Mouse (Mus musculus): ENCODE data around the gene Aebp2.
"Not testable (repeated sequence)": the region's sequence is repeated elsewhere in the genome, so short reads cannot be mapped to it uniquely, and the experiment has no call there.

Gene Aebp2

DNA sequence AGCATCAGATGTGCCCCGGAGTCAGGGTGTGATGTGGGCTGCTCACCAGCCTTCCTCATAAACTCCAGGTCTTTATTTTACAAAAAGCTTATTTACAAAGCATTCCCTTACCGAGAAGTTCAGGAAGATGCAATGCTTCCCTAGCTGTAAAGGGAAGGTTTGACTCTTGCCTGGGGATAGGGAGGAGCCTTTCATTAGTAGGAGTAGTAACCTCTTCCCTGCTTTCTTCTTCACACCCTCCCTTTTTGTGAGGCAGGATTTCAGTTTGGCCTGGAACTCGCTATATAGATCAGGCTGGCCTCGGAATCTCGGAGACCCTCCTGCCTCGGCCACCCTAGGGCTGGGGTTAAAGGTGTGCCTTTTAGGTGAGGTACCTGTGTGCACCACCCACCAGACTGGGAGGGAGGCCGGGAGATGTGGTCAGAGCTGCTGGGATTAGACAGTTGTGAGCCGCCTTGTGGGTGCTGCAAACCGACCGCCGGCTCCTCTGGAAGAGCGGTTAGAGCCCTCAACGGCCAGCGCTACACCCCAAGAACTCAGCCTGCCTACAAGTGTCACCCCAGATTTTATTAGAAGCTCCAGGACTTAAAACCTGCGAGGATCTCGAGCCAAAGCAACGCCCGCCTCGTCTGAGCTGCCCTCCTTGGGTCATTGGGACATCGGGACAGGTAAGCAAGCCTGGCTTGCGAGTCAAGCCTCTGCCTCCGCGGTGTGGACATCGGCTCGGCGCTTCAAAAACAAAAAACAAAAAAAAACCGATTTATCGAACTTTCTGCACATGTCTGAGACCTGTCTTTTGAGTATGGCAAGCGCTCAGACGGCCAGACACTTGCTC, at the start of gene Aebp2:
Gene Aebp2, plus strand, starts transcription at position 273 of the 835 bp plus-strand sequence.
- in situ Hi-C loops (cut with MboI) = no loop called here

DNA sequence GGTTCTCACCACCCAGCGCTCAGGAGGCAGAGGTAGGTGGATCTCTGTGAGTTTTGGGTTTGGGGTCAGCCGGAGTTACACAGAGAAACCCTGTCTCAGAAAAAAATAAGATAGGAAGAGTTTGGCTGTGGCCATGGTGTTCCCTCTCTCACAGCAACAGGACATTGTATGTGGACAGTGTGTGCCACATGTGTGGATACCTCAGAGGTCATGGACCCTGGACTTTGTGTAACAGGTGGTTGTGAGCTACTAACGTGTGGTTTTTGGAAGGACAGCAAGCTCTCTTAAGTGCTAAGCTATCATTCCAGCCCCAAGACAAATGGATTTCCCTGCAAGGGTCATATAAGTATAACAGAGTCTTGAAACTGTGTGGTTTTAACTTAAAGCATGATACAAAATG, 47.5 kb upstream of the Aebp2 start:
- in situ Hi-C loops (cut with MboI) = no loop called here

DNA sequence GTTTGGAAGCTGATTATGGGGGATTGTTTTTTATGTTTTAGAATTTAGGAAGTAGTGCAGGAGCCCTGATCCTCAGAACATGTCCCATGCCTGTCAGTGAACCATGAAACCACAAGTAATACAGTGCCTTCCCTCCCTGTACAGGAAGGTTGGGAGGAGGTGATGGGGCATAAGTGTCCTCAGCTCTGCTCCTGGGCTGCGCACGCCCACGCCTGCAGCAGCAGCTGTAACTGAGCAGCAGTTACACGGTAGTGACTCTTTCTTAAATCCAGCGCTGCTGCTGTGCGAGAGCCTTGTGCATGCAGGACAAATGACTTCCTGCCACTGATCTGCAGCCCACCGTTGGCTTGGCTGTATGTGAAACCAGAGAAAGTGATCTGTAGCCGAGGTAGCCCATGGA, 46.3 kb upstream of the Aebp2 start:
- in situ Hi-C loops (cut with MboI) = no loop called here

GRCm38 (mm10) chr6:140576961-140577821, 45.3 kb upstream of the Aebp2 start:
- in situ Hi-C loops (cut with MboI) = no loop called here

DNA sequence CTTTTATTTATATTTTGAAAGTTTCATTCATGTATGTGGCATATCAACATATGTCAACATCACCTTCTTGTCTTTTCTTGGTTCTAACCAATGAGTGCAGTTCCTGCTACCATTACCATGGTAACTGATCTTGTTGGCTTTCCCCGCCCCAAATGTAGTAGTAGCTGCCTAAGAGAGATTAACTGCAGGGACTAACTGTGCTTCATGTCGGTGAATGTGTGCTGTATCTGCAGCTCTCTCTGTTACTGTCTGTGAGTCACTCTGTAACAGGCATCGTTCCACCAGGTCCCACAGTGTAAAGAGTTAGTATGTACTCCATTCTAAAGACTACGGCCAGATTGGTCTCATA, 44.7 kb upstream of the Aebp2 start:
- in situ Hi-C loops (cut with MboI) = no loop called here

DNA sequence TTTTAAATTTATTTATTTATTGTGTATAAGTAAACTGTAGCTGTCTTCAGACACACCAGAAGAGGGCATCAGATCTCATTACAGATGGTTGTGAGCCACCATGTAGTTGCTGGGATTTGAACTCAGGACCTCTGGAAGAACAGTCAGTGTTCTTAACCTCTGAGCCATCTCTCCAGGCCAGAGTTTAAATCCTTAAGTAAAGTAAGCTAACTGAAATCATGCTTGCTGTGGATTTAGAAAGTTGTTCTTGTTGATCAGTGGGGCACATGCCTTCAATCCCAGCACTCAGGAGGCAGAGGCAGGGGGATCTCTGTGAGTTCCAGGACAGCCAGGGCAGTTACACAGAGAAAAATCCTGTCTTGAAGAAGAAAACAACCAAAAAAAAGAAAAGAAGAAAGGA, 43.5 kb upstream of the Aebp2 start:
- in situ Hi-C loops (cut with MboI) = not testable (repeated sequence)

- in situ Hi-C loops (cut with MboI) = no loop called here
Measured at GRCm38 (mm10) chr6:140580170-140580569, 42.3 kb upstream of the Aebp2 start.

DNA sequence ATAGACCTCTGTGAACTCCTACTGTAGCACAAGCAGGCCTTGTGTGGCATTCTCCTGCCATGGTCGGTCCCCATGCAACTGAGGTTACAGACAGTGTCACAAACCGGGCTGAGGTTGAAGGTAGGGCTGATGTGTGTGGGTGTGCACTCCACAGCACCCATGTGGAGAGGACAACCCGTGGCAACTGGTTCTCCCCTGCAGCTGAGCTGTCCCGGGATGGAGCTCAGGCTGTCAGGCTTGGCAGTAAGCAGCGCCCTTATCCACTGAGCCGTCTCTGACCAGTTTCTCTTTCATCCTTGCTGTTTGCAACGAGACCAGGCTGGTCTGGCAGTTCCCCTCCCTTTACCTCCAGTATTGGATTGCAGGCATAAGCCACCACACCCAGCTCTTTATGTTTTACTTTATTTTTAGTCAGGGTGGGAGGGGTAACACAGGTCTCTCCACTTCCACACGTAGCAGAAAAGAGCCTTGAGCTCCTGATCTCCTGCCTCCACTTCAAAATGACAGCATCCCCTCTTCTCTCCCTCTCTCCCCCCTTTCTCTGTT, 35.7 kb upstream of the Aebp2 start:
- in situ Hi-C loops (cut with MboI) = no loop called here

GRCm38 (mm10) chr6:140591331-140591730, 31.1 kb upstream of the Aebp2 start:
- in situ Hi-C loops (cut with MboI) = no loop called here

- in situ Hi-C loops (cut with MboI) = no loop called here
Measured at GRCm38 (mm10) chr6:140592713-140593112, 29.8 kb upstream of the Aebp2 start.

- in situ Hi-C loops (cut with MboI) = no loop called here
Measured at GRCm38 (mm10) chr6:140593420-140594170, 28.9 kb upstream of the Aebp2 start.

DNA sequence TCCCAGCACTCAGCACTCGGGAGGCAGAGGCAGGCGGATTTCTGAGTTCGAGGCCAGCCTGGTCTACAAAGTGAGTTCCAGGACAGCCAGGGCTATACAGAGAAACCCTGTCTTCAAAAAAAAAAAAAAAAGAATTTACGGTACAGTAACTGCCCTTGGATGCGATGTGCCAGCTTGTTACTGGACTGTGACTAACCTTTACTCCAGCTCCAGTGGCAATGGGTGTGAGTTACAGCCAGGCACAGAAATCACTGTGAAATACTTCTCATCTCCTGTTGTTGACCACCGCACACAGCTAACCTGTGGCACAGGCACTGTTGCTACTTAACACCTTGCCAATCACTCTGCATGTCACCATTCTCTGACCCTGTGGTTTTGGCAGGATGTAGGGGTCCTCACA, 26.9 kb upstream of the Aebp2 start:
- in situ Hi-C loops (cut with MboI) = not testable (repeated sequence)

GRCm38 (mm10) chr6:140597381-140598329, 24.8 kb upstream of the Aebp2 start:
- in situ Hi-C loops (cut with MboI) = no loop called here

GRCm38 (mm10) chr6:140598516-140598915, 23.9 kb upstream of the Aebp2 start:
- in situ Hi-C loops (cut with MboI) = no loop called here

DNA sequence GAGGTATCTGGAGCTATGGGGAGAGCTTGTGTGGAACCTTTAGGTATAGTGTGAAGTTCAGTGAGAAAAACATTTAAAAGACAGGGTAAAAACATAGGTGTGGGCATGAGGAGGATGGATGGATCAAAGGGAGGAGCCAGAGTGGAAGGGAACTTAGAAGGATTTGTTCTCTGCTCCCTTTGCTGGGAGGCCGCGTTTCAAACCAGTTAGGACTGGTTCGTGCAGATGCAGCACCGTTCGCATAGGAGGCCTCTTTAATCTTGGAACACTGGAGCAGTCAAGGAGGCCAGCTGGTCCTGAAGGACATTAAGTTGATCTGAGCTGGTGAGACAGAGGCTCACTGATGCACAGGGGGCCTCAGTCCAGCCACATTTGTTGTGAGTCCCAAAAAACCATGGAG, 23.1 kb upstream of the Aebp2 start:
- in situ Hi-C loops (cut with MboI) = no loop called here

DNA sequence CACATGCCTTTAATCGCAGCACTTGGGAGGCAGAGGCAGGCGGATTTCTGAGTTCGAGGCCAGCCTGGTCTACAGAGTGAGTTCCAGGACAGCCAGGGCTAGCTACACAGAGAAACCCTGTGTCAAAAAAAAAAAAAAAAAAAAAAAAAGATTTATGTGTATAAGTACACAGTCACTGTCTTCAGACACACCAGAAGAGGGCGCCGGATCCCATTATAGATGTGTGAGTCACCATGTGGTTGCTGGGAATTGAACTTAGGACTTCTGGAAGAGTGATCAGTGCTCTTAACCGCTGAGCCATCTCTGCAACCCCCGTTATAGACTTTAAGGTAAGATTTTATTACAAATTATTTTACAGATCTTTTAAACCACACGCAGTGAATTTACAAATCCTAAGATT, 21.8 kb upstream of the Aebp2 start:
- in situ Hi-C loops (cut with MboI) = not testable (repeated sequence)

DNA sequence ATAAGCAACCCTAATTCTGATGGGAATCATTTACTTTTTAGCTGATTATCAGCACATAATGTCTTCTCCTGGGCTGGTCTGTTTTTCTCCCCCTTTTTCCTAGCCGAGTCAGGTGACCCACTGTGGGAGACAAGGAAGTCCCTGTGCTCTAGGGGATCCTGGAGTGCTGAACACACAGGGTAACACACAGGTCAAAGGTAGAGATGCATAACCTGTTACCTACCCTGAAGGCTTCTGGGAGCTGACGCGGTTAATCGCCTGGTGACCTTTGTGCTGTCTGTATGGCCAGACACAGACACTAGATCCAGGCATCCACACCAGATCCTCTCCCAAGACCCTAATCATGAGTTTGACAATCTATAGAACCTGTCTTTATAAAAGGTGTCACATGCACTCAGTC, 21.3 kb upstream of the Aebp2 start:
- in situ Hi-C loops (cut with MboI) = no loop called here

DNA sequence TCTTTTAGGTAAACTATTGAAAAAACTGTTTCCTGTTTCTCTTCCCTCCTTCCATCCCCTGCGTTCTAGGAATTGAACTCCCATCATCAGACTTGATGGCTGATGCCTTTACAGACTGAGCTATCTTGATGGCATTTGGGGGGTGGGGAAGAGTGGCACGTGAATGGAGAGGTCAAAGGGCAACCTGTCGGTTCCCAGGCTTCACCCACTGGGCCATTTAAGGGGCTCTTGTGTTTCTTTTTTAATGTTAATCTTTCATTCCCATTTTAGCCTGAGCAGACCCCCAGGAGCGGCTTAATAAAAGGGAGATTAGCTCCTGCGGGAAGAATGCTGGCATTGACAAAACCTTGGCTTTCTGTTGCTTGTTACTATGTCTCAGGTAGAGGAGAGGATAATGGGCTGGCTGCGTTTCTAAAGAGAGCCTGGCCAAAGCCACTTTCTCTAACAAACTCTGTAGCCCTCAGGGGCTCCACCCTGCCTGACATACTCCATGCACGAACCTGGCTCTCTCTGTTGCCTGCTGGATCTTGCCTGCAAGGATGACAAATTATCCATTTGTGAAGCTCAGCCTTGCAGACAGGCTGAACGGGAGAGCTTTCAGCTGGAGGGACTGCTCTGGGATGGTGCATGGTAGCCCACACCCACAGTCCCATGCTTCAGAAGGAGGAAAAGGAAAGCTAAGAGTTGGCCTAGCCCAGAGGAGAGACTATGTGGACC, 19.1 kb upstream of the Aebp2 start:
- in situ Hi-C loops (cut with MboI) = no loop called here

- in situ Hi-C loops (cut with MboI) = not testable (repeated sequence)
Measured at GRCm38 (mm10) chr6:140605173-140605572, 17.3 kb upstream of the Aebp2 start.

GRCm38 (mm10) chr6:140605732-140606131, 16.7 kb upstream of the Aebp2 start:
- in situ Hi-C loops (cut with MboI) = no loop called here

Data from mature B cell (primary cell).